Mouse (Mus musculus): ENCODE measurements at regions not wholly inside any gene's neighbourhood (a gene's known extent, or its start where the extent isn't known, plus 50 kb on each side); places are given as distances from the start of the nearest gene placed in this dataset.

GRCm38 (mm10) chr10:98611707-98612360 lies 302.4 kb upstream of the Atp2b1 start:
- no peaks in the 10 kb centered on the region for H3K9me3 ChIP-seq (replicated peaks)
- no peaks in the 10 kb centered on the region for H3K36me3 ChIP-seq (replicated peaks)
- peaks cover 18% of the 10 kb centered on the region for H3K27me3 ChIP-seq (ENCODE audit: insufficient read depth, low read length)
- ATAC-seq (ENCODE audit: extremely low read depth, insufficient number of reproducible peaks, low FRiP score, poor library complexity, severe bottlenecking) (no peak), DNase-seq (ENCODE audit: low spot score) (no peak)
- no peak overlapping the region for H3K4me3 ChIP-seq (ENCODE audit: low read depth, low read length)
- H3K4me1 ChIP-seq (ENCODE audit: insufficient read depth, low read depth, low read length) = peaks cover 10% of the 10 kb centered on the region
- TF ChIP-seq GATA1 (IDR thresholded peaks at IDR 0.05; ENCODE audit: borderline replicate concordance, low read length) (no peak), GATA2 (IDR thresholded peaks at IDR 0.05; ENCODE audit: borderline replicate concordance, low read depth, low read length) (no peak)

GRCm38 (mm10) chr10:98618736-98619525 lies 295.3 kb upstream of the Atp2b1 start:
- TF ChIP-seq GATA2 (IDR thresholded peaks at IDR 0.05; ENCODE audit: borderline replicate concordance, low read depth, low read length) = no peak
- TF ChIP-seq CTCF (IDR thresholded peaks at IDR 0.05; ENCODE audit: low read depth, low read length) = no peak
- no peak for TF ChIP-seq TAL1 (conservative IDR thresholded peaks at IDR 0.05; ENCODE audit: low read depth, low read length)
- TF ChIP-seq GATA1 (IDR thresholded peaks at IDR 0.05; ENCODE audit: borderline replicate concordance, low read length) = no peak
- no peak for TF ChIP-seq POLR2AphosphoS5 (IDR thresholded peaks at IDR 0.05; ENCODE audit: insufficient replicate concordance, low read depth, low read length)
- Histone ChIP-seq H3K9me3 (replicated peaks) (no peaks in the 10 kb centered on the region), H3K36me3 (replicated peaks) (no peaks in the 10 kb centered on the region), H3K27me3 (ENCODE audit: insufficient read depth, low read length) (peaks cover 17% of the 10 kb centered on the region), H3K4me1 (ENCODE audit: insufficient read depth, low read depth, low read length) (peaks cover 9% of the 10 kb centered on the region), H3K4me3 (ENCODE audit: low read depth, low read length) (no peak overlapping the region)
- DNase-seq (ENCODE audit: low spot score) = no peak
- no peak for ATAC-seq (ENCODE audit: extremely low read depth, insufficient number of reproducible peaks, low FRiP score, poor library complexity, severe bottlenecking)

DNA sequence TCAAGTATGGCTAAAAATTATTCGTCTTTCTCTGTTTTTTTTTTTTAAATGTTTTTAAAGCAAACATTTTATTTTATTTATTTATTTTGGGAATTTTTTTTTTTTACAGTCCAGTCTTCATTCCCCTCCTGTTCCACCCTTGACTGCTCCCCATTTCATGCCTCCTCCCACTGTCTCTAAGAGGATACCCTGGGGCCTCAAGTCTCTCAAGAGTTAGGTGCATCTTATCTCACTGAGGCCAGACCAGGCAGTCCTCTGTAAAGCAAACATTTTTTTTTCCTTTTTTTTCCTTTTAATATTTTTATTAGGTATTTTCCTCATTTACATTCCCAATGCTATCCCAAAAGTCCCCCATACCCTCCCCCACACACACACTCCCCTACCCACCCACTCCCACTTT lies 290.1 kb upstream of the Atp2b1 start:
- DNase-seq (ENCODE audit: low spot score) (no peak), ATAC-seq (ENCODE audit: extremely low read depth, insufficient number of reproducible peaks, low FRiP score, poor library complexity, severe bottlenecking) (0 out of 2 replicates have a peak, but pooled peaks have one; percentile 43)
- Histone ChIP-seq H3K4me3 (ENCODE audit: low read depth, low read length) (no peak overlapping the region; the same call in 1 of the 2 replicates), H3K27me3 (ENCODE audit: insufficient read depth, low read length) (peaks cover 2% of the 10 kb centered on the region; the same call in 1 of the 2 replicates), H3K9me3 (replicated peaks) (no peaks in the 10 kb centered on the region), H3K36me3 (replicated peaks) (no peaks in the 10 kb centered on the region), H3K4me1 (ENCODE audit: insufficient read depth, low read depth, low read length) (peaks cover 30% of the 10 kb centered on the region)
- TF ChIP-seq CTCF (IDR thresholded peaks at IDR 0.05; ENCODE audit: low read depth, low read length) (no peak), GATA2 (IDR thresholded peaks at IDR 0.05; ENCODE audit: borderline replicate concordance, low read depth, low read length) (no peak), TAL1 (conservative IDR thresholded peaks at IDR 0.05; ENCODE audit: low read depth, low read length) (no peak), GATA1 (IDR thresholded peaks at IDR 0.05; ENCODE audit: borderline replicate concordance, low read length) (no peak), POLR2AphosphoS5 (IDR thresholded peaks at IDR 0.05; ENCODE audit: insufficient replicate concordance, low read depth, low read length) (no peak)

DNA sequence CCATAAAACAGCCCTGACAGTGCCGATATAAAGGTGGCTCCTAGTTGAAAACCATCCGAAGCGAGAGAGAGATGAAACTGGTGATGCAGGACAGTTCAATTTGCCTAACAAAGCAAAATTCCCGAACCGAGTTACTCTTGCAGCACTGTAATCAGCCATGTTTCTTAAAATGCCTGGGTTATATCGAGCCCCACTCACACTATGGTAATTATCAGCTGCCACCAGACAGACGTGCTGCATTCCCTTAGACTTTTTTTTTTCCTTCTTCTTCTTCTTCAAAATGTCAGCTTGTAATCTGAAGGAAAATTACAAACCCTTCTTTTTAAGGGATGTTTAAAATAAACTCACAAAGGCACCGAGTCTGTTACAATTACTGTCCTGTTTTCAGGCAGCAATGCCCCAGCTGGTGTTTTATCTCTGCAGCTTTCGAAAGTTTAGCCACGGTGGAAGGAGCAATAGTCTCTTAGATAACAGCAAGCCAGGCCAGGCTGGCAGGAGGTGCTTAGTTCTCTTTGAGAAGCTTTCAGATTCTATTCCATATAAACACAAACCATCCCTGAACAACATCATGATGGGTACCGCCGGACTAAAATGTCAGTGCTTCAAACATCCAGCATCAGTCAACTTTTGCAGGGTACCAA lies 289.4 kb upstream of the Atp2b1 start:
- peak; percentile 30; the same call in 1 of the 2 replicates for ATAC-seq (ENCODE audit: extremely low read depth, insufficient number of reproducible peaks, low FRiP score, poor library complexity, severe bottlenecking)
- no peak for DNase-seq (ENCODE audit: low spot score)
- H3K4me3 ChIP-seq (ENCODE audit: low read depth, low read length) = peak overlapping the region; percentile 30; the same call in 1 of the 2 replicates
- no peaks in the 10 kb centered on the region for H3K27me3 ChIP-seq (ENCODE audit: insufficient read depth, low read length)
- TF ChIP-seq GATA2 (IDR thresholded peaks at IDR 0.05; ENCODE audit: borderline replicate concordance, low read depth, low read length) (no peak), TAL1 (conservative IDR thresholded peaks at IDR 0.05; ENCODE audit: low read depth, low read length) (no peak), POLR2AphosphoS5 (IDR thresholded peaks at IDR 0.05; ENCODE audit: insufficient replicate concordance, low read depth, low read length) (no peak), GATA1 (IDR thresholded peaks at IDR 0.05; ENCODE audit: borderline replicate concordance, low read length) (no peak), CTCF (IDR thresholded peaks at IDR 0.05; ENCODE audit: low read depth, low read length) (no peak)
- no peaks in the 10 kb centered on the region for H3K9me3 ChIP-seq (replicated peaks)
- peaks cover 33% of the 10 kb centered on the region for H3K4me1 ChIP-seq (ENCODE audit: insufficient read depth, low read depth, low read length)
- no peaks in the 10 kb centered on the region for H3K36me3 ChIP-seq (replicated peaks)

DNA sequence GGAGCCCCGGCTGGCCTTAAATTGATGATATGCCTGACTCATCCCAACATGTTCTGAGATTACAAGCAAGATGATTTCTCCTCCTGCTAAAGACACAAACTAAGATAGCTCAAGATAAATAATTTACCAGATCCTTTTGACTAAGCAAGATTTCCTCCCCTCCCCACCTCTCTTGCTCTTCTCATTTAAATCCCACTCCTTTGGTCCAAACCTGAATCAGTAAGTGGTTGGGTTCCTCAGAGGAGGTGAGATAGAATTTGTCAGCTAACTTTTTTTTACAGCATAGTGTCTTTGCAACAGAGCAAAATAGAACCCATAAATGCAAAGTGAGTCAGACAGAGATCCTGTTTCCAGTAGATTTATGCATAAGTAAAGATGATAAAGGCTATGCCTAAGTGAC lies 286.0 kb upstream of the Atp2b1 start:
- TF ChIP-seq GATA2 (IDR thresholded peaks at IDR 0.05; ENCODE audit: borderline replicate concordance, low read depth, low read length) (no peak), POLR2AphosphoS5 (IDR thresholded peaks at IDR 0.05; ENCODE audit: insufficient replicate concordance, low read depth, low read length) (no peak), GATA1 (IDR thresholded peaks at IDR 0.05; ENCODE audit: borderline replicate concordance, low read length) (no peak), TAL1 (conservative IDR thresholded peaks at IDR 0.05; ENCODE audit: low read depth, low read length) (no peak), CTCF (IDR thresholded peaks at IDR 0.05; ENCODE audit: low read depth, low read length) (no peak)
- Histone ChIP-seq H3K4me3 (ENCODE audit: low read depth, low read length) (no peak overlapping the region), H3K36me3 (replicated peaks) (no peaks in the 10 kb centered on the region), H3K4me1 (ENCODE audit: insufficient read depth, low read depth, low read length) (peaks cover 31% of the 10 kb centered on the region), H3K27me3 (ENCODE audit: insufficient read depth, low read length) (no peaks in the 10 kb centered on the region), H3K9me3 (replicated peaks) (no peaks in the 10 kb centered on the region)
- no peak for ATAC-seq (ENCODE audit: extremely low read depth, insufficient number of reproducible peaks, low FRiP score, poor library complexity, severe bottlenecking)
- no peak for DNase-seq (ENCODE audit: low spot score)

DNA sequence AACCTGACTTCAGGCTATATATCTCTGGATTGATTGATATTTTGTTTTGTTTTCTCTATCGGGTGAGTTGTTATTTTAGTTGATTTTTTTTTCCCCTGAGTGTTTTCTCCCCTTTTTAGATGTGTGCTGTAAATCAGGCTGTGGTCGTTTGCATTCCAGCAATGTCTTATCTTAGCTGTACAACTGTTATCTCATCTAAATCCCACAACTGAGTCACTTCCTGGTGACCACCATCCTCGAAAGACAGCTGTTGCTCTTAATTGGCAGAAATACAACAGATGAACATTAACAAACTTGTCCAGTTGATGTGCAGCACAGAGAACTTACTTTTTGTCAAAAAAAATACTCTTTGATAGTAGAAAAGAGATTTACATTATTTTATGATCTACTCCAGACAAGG lies 285.0 kb upstream of the Atp2b1 start:
- Histone ChIP-seq H3K4me3 (ENCODE audit: low read depth, low read length) (no peak overlapping the region), H3K36me3 (replicated peaks) (no peaks in the 10 kb centered on the region), H3K4me1 (ENCODE audit: insufficient read depth, low read depth, low read length) (peaks cover 31% of the 10 kb centered on the region), H3K27me3 (ENCODE audit: insufficient read depth, low read length) (no peaks in the 10 kb centered on the region), H3K9me3 (replicated peaks) (no peaks in the 10 kb centered on the region)
- no peak for TF ChIP-seq CTCF (IDR thresholded peaks at IDR 0.05; ENCODE audit: low read depth, low read length)
- no peak for TF ChIP-seq POLR2AphosphoS5 (IDR thresholded peaks at IDR 0.05; ENCODE audit: insufficient replicate concordance, low read depth, low read length)
- TF ChIP-seq GATA1 (IDR thresholded peaks at IDR 0.05; ENCODE audit: borderline replicate concordance, low read length) = no peak
- TF ChIP-seq GATA2 (IDR thresholded peaks at IDR 0.05; ENCODE audit: borderline replicate concordance, low read depth, low read length) = no peak
- TF ChIP-seq TAL1 (conservative IDR thresholded peaks at IDR 0.05; ENCODE audit: low read depth, low read length) = 0 out of 2 replicates have a peak, but pooled peaks have one; percentile 12
- ATAC-seq (ENCODE audit: extremely low read depth, insufficient number of reproducible peaks, low FRiP score, poor library complexity, severe bottlenecking) (peak; percentile 71), DNase-seq (ENCODE audit: low spot score) (no peak)
